Mouse (Mus musculus) T-cell, adult 2 months (primary cell): ENCODE measurements around the gene Mical2.

ENCODE experiments used
- DNase-seq: peaks from one replicate; pipeline ENCODE4 v3.0.0; 2022; ENCODE audit warnings: low spot score

The Mical2 gene

DNA sequence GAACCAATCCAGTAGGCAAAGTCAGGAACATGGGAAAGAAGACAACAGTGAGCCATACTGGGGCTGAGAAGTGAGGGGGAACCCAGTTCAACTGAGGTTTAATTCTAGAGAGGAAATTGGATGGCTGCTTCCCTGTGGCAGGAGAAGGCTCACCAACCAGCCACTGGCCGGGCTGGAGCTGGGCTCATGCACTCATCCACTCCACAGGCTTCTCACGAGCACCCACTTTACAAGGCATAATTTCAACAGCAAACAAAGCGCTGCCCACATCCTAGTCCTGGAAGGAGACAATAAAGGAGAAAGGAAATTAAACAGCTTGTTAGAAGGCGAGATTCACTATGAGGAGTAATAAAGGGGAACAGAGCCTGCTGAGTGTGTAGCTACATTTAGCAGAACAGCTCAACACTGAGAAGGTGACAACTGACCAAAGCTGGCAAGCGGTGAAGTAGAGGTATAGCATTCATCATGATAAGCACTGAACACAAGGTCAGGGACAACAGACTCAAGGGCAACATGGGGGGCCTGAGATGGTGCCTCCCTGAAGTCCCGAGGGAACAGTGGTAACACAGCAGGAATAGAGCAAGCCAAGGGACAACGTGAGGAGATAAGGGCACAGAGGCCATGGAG, 137.0 kb downstream of the Mical2 start:
- no peak for DNase-seq

GRCm38 (mm10) chr7:112365864-112366263, 140.2 kb downstream of the Mical2 start:
- DNase-seq, result no peak

GRCm38 (mm10) chr7:112369046-112369445, 143.4 kb downstream of the Mical2 start:
- DNase-seq, result peak; percentile 71

DNA sequence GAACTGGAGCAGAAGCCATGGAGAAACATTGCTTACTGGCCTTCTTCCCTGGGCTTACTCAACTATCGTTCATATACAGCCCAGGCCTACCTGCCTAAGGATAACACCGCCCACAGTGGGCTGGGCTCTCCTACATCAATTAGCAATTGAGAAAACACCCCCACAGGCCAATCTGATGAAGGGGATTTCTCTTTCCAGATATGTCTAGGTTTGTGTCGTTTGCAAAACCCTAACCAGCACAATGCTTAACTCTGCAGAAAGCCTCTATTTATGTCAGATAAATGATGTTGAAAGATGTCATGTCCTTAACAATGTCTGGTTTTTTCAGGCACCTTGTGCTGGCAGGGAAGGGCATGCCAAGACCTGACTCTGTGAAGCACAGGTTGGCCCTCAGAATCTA, 144.3 kb downstream of the Mical2 start:
- no peak for DNase-seq

DNA sequence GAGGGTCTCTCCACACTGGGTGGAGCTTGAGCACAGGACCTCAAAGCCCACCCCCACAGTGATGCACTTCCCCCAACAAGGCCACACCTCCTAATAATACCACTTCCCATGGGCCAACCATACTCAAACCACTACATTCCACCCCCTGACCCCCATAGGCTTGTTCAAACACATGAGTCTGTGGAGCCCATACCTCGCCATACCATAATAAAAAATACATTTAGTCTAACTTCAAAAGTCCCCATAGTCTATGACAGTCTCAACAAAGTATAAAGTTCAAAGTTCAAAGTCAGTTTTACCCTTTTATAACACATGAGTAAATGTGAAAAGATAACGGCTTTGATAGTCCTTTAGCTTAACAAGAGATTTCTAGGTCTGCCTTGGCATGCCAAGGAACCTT, 145.7 kb downstream of the Mical2 start:
- DNase-seq, result no peak

GRCm38 (mm10) chr7:112374035-112374434, 148.4 kb downstream of the Mical2 start:
- DNase-seq, result no peak

DNA sequence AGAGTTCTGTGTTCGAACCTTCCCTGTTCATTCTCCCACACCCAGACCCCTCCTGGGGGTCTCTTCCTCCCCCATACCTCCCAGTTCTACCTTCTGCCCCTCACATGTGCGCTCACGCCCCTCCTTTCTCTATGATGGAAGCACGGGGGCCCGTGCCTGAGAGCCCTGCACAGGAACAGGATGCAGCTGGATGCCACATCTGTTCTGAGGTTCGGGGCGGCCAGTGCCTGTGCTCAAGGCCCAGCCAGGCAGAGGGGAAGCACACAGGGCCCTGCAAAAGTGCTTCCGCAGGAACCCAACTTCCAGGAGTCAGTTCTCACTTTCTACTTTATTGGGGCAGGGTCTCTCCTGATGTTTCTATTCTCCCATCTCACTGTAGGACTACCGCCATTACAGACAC, 149.4 kb downstream of the Mical2 start:
- no peak for DNase-seq

DNA sequence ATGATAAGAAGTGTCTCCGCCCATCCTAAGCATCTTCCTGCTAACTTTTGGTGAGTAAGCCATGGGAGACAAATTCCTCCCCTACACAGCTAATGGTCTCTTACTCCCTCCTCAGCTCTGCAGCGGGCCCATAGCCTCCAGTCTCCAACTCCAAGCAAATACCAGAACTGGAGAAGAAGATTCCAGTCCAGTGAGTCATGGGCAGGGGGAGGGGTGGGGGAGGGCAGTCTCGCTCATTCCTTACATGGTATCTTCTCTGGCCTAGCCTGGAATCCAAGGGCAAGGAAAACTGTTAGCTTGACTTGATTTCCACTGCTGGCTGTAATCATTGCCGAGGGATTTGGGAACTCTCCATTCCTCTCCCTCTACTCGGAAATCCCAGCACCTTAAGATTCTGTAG, 150.2 kb downstream of the Mical2 start:
- no peak for DNase-seq

GRCm38 (mm10) chr7:112376611-112377010, 151.0 kb downstream of the Mical2 start:
- DNase-seq, result no peak

DNA sequence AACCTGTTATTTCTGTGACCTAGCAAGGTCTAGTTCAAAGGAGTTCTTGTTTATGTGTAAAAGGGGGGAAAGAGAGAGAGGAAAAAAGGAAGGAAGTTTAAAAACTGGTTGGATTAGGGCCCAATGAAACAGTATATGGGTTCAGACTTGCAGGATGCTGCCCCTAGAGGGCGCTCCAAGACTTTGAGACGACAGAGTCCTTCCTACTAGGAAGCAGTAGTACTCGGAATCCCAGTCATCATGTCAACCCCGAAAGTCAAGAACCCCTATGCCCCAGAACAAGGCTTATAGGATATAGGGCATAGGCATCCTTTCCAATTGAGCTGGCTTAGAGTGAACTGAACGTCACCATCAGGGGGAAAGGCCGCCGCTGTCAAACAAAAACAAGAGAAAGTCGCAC, 151.7 kb downstream of the Mical2 start:
- no peak for DNase-seq

- DNase-seq, result no peak
Measured at GRCm38 (mm10) chr7:112378056-112378455, 152.4 kb downstream of the Mical2 start.

GRCm38 (mm10) chr7:112378476-112378875, 152.8 kb downstream of the Mical2 start:
- DNase-seq, result no peak

- DNase-seq, result no peak
Measured at GRCm38 (mm10) chr7:112386521-112386920, 160.9 kb downstream of the Mical2 start.

- DNase-seq, result no peak
Measured at GRCm38 (mm10) chr7:112387876-112388275, 162.2 kb downstream of the Mical2 start.

DNA sequence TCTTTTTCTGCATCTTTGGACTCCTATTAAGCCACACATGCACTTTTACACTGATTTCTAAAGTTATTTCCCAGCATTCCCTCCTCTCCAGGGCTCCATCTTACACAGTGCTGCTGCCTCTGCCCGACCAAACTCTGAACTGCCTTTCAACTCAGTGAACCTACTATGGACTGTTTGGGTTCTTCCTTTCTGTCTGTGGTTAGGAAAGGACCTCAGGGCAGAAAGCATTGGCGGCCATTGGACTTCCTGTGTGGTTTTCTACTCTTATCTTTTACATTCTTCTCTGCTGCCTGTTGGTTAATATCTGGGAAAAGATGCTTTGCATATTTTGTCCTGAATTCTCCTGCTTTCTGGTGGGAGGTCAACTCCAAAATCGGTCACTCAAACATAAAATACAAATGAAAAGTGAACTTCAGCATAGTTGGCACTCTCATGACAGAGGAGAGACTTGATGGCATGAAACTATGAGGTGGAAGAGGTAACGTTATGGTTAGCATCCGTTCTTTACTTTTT, 162.8 kb downstream of the Mical2 start:
- no peak for DNase-seq

DNA sequence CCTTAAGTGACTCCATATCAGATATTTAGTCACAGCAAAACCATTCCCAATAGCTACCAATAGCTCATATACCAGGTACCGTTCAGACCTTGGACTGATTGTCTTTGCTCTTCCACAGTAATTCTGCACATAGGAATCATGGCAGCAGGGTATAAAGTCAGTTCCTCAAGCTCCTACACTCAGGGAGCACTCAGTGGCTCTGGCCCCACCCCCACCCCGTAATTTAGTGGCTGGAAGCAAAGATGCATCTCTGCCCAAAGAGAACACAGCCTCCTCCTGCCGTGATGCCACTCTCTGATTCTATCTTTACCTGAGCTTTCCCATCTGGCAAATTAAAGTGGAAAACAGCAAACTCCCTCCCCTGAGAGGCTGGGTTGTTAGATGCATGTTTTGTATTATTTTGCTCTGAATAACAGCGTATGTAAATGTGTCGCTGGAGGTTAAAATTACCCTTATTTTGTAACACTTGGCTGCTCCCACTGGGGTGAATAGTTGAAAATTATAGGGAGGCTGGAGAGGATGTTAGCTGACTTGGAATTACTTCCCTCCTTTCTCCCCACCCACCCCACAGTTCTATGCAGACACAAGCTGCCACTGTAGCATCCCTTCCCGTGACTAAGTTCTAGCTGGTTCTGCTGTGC, 164.1 kb downstream of the Mical2 start:
- DNase-seq, result no peak

DNA sequence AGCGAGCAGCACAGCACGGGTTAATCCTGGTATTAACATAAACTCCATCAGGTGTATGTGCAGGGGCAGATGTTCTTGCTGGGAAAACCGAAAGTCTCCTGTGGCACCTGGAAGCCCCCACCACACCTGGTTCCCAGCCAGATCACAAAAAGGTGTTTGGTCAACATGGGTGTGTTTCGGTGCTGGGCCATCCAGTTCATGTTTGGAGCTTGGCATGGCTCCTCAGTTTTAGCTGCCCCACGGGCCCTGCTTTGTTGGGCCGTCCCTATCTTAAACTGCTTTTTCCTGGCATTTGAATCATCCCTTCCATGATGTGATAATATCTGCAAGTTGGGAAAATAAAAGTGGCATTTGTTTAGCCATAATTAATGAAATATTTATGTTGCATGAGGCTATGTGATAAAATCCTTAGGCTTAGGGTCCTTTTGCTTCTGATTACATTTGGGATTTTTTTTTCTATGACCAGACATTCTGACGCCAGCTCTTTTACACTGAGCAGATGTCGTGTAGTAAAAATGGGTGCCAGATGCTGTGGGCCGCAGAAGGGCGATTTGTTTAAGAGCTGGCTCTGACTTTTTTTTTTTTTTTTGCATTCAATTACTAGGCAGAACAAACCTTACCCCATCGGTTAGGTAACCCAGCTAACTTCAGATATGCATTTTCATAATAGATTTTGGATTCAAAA, 164.7 kb downstream of the Mical2 start:
- DNase-seq, result no peak

GRCm38 (mm10) chr7:112390937-112391605, 165.4 kb downstream of the Mical2 start:
- no peak for DNase-seq

DNA sequence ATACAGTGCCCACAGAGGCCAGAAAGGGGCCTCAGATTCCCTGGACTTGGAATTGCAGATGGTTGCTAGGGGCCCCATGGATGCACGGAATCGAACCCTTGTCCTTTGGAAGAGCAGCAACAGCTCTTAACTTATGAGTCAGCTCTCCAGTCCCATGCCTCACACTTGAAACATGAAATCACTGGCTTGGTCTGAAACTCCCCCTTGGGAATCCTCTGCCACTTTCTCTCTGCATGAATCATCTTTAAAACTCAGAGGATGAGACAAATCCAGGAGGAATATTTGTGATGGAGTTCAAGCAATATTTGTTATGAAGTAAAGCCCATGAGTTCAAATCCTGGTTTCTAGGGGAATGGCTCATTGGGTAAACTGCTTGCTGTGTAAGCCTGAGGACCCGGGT, 172.1 kb downstream of the Mical2 start:
- DNase-seq, result no peak

- DNase-seq, result no peak
Measured at GRCm38 (mm10) chr7:112399425-112400170, 173.9 kb downstream of the Mical2 start.

DNA sequence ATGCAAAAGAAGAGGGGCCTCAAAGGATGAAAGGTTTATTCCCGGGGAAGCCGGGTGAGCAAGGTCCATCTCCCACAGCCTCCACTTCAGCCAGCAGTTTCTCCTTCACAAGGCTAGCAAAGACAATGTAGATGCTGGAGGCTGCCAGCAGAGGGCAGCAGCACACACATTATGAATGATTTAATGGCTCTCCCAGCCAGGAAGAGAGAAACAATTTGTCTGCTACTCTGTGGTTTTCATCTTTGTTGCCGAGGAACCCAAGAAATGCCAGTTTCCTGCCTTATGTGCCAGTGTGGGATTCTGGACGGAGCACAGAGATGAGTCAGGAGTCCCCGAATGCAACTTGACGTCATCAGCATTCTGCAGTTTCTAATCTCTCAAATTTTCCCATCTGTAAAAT, 174.5 kb downstream of the Mical2 start:
- peak; percentile 8 for DNase-seq

DNA sequence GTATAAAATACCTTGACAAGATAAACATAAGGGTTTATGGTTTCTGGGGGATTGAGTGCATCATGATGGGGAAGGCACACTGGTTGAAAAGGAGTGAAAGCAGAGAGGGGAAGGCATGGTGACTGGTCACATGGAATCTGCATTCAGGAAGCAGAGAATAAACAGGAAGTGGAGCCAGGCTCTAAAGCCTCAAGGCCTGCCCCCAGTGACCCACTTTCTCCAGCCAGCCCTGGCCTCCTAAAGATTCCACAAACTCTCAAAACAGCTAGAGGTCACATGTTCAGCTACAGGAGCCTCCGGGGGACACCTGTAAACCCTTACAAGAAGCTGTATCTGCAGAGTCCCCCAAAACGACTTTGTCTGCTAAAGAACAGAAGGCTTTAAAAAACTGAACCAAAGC, 179.4 kb downstream of the Mical2 start:
- DNase-seq, result no peak
